Mouse (Mus musculus) liver, adult 2 months (tissue): ENCODE measurements at regions not wholly inside any gene's neighbourhood (a gene's known extent, or its start where the extent isn't known, plus 50 kb on each side); places are given as distances from the start of the nearest gene placed in this dataset.

Experiments
- DNase-seq: peaks from one replicate; pipeline ENCODE4 v3.0.0-alpha.2; 2011; ENCODE audit warnings: low read depth, low spot score; ENCODE audit errors: extremely low read depth
- H3K27ac ChIP-seq: fragments of 200-500 bp; replicated peaks from 2 replicates; pipeline ENCODE4 v1.5.1; 2012; ENCODE audit warnings: low read depth, mild to moderate bottlenecking, control low read depth, inconsistent platforms, low read length; ENCODE audit not compliant: insufficient read depth
- H3K27me3 ChIP-seq: fragments of 200-500 bp; 2 replicates; pipeline ENCODE4 v1.6.1; 2012; ENCODE audit warnings: mild to moderate bottlenecking, moderate library complexity, low read length, inconsistent platforms; ENCODE audit not compliant: control insufficient read depth, insufficient read depth
- H3K36me3 ChIP-seq: fragments of 200-500 bp; 2 replicates; pipeline ENCODE4 v1.6.1; 2012; ENCODE audit warnings: low read length, inconsistent platforms; ENCODE audit not compliant: control insufficient read depth, insufficient read depth
- H3K4me1 ChIP-seq: fragments of 200-500 bp; 2 replicates; pipeline ENCODE4 v1.6.1; 2011; ENCODE audit warnings: low read length; ENCODE audit not compliant: control insufficient read depth, insufficient read depth
- H3K4me3 ChIP-seq: fragments of 200-500 bp; 2 replicates; pipeline ENCODE4 v1.5.1; 2011; ENCODE audit warnings: low read depth, mild to moderate bottlenecking, control low read depth, low read length, moderate library complexity; ENCODE audit not compliant: insufficient read depth
- H3K79me2 ChIP-seq: fragments of 200-500 bp; 2 replicates; pipeline ENCODE4 v1.6.1; 2012; ENCODE audit warnings: inconsistent platforms, mild to moderate bottlenecking, low read length, moderate library complexity; ENCODE audit not compliant: control insufficient read depth, insufficient read depth
- H3K9ac ChIP-seq: fragments of 200-500 bp; 2 replicates; pipeline ENCODE4 v1.6.1; 2012; ENCODE audit warnings: low read depth, mild to moderate bottlenecking, control low read depth, inconsistent platforms, low read length
- CTCF ChIP-seq: fragments of 200-500 bp; IDR thresholded peaks from 2 replicates; pipeline ENCODE4 v1.5.1; 2011; ENCODE audit warnings: low read depth, low read length, control low read depth
- POLR2A ChIP-seq: fragments of 200-500 bp; IDR thresholded peaks from 2 replicates; pipeline ENCODE4 v1.6.1; 2011; ENCODE audit warnings: low read length, control low read depth; ENCODE audit not compliant: insufficient read depth; ENCODE audit errors: extremely low read depth
- WGBS: fragments of 180-500 bp; shearing (Covaris S2); methylation state at CpG from one replicate; pipeline ENCODE4 v1.1.7; 2018; 5-methylcytosine and 5-hydroxymethylcytosine counted together

GRCm38 (mm10) chr3:120983556-120984270 is 187.8 kb downstream of the Rwdd3 start:
- no peak for DNase-seq
- WGBS: 62% methylated on average over 17 of the region's 17 CpGs
- no peaks in the 10 kb centered on the region for H3K79me2 ChIP-seq
- no peaks in the 10 kb centered on the region for H3K4me1 ChIP-seq
- no peak overlapping the region for H3K4me3 ChIP-seq
- no peak overlapping the region for H3K27ac ChIP-seq
- no peak overlapping the region for H3K9ac ChIP-seq
- no peaks in the 10 kb centered on the region for H3K36me3 ChIP-seq
- H3K27me3 ChIP-seq: no peaks in the 10 kb centered on the region
- TF ChIP-seq POLR2A (no peak), CTCF (no peak)

DNA sequence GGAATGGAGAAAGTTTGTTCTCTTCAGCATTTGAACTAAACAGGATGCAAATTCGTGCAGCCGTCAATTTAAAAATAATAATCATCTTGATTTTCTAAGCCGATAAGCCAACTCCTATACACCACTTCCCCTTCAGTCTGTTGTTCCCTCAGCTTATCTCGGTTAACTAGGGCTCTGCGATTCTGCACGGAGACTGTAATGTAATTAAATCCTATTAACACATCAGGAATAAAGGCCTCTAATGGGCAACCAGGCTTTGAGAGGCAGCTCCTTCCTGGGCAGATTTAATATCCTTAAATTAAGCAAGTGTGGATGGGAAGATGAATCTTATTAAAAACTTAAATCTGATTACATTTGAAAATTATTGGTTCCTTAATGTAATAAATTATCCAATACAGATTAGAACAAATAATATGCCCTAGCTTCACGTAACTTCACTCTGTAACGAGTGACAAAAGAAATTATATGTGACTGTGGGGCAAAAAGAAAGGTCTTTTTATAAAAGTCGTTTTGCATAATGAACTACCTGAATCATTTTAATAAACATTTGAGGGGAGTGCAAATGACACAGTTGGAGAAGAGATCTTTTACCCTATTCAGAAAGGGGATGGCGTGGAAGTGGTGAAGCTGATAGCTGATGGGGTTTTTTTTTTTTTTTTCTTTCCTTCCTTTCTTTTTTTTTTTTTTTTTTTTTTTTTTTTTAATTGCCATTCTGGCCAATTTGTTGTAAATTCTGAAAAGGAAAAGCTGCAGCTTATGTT is 188.5 kb downstream of the Rwdd3 start:
- Histone ChIP-seq H3K27me3 (no peaks in the 10 kb centered on the region), H3K9ac (no peak overlapping the region), H3K36me3 (no peaks in the 10 kb centered on the region), H3K27ac (no peak overlapping the region), H3K4me3 (no peak overlapping the region), H3K4me1 (no peaks in the 10 kb centered on the region), H3K79me2 (no peaks in the 10 kb centered on the region)
- 40% methylated on average over 10 of the region's 10 CpGs for WGBS
- TF ChIP-seq POLR2A (no peak), CTCF (no peak)
- DNase-seq: no peak

- no peak for DNase-seq
- H3K27ac ChIP-seq: no peak overlapping the region
- WGBS: 32% methylated on average over 4 of the region's 4 CpGs
- TF ChIP-seq CTCF (no peak), POLR2A (no peak)
- no peaks in the 10 kb centered on the region for H3K27me3 ChIP-seq
- H3K9ac ChIP-seq: no peak overlapping the region
- no peaks in the 10 kb centered on the region for H3K79me2 ChIP-seq
- no peak overlapping the region for H3K4me3 ChIP-seq
- no peaks in the 10 kb centered on the region for H3K36me3 ChIP-seq
- no peaks in the 10 kb centered on the region for H3K4me1 ChIP-seq
Measured at GRCm38 (mm10) chr3:120982218-120982617, 189.3 kb downstream of the Rwdd3 start.

GRCm38 (mm10) chr3:120970746-120971466 is 200.6 kb downstream of the Rwdd3 start:
- Histone ChIP-seq H3K27ac (no peak overlapping the region), H3K36me3 (no peaks in the 10 kb centered on the region), H3K4me1 (no peaks in the 10 kb centered on the region), H3K79me2 (no peaks in the 10 kb centered on the region), H3K4me3 (no peak overlapping the region), H3K9ac (no peak overlapping the region), H3K27me3 (no peaks in the 10 kb centered on the region)
- WGBS: 81% methylated on average over 14 of the region's 14 CpGs
- no peak for DNase-seq
- TF ChIP-seq POLR2A: no peak
- no peak for TF ChIP-seq CTCF

- no peaks in the 10 kb centered on the region for H3K4me1 ChIP-seq
- TF ChIP-seq CTCF (no peak), POLR2A (no peak)
- DNase-seq: no peak
- no peaks in the 10 kb centered on the region for H3K79me2 ChIP-seq
- H3K9ac ChIP-seq: no peak overlapping the region
- H3K27me3 ChIP-seq: no peaks in the 10 kb centered on the region
- no peaks in the 10 kb centered on the region for H3K36me3 ChIP-seq
- 89% methylated on average over 8 of the region's 8 CpGs for WGBS
- H3K27ac ChIP-seq: no peak overlapping the region
- H3K4me3 ChIP-seq: no peak overlapping the region
Measured at GRCm38 (mm10) chr3:120946906-120947305, 224.6 kb downstream of the Rwdd3 start.
